Mouse (Mus musculus): ENCODE results near the gene Npvf. TPM values are rescaled to one million over a fixed set of nuclear protein-coding genes. Genes with fewer than 3 reads are reported as not detected.
"Not testable (repeated sequence)": the region's sequence is repeated elsewhere in the genome, so short reads cannot be mapped to it uniquely, and the experiment has no call there.

Gene Npvf
- polyA plus RNA-seq, 1 experiment from 2014 or later: not detected

- H3K27ac ChIP-seq: no peak overlapping the region
- no peak for ATAC-seq
These were observed 8.8 kb upstream of the Npvf start for GRCm38 (mm10) chr6:50662925-50663583.

GRCm38 (mm10) chr6:50661729-50662128 lies 7.5 kb upstream of the Npvf start:
- Histone ChIP-seq H3K9ac (no peak overlapping the region), H3K36me3 (ENCODE audit: poor library complexity, severe bottlenecking) (no peaks in the 10 kb centered on the region), H3K27me3 (no peaks in the 10 kb centered on the region), H3K9me3 (replicated peaks) (no peaks in the 10 kb centered on the region), H3K4me2 (no peak overlapping the region), H3K4me1 (0 out of 2 replicates have a peak, but pooled peaks cover 3% of the 10 kb centered on the region), H3K27ac (no peak overlapping the region), H3K4me3 (no peak overlapping the region)
- WGBS: 66% methylated on average over 7 of the region's 7 CpGs
- no peak for ATAC-seq

More at GRCm38 (mm10) chr6:50662925-50663583, 8.8 kb upstream of the Npvf start:
- 85% methylated on average over 12 of the region's 12 CpGs for WGBS
- Histone ChIP-seq H3K4me3 (no peak overlapping the region), H3K27me3 (no peaks in the 10 kb centered on the region), H3K4me1 (0 out of 2 replicates have a peak, but pooled peaks cover 3% of the 10 kb centered on the region), H3K9ac (no peak overlapping the region), H3K4me2 (no peak overlapping the region), H3K36me3 (ENCODE audit: poor library complexity, severe bottlenecking) (no peaks in the 10 kb centered on the region), H3K9me3 (replicated peaks) (no peaks in the 10 kb centered on the region)

- Histone ChIP-seq H3K4me2 (no peak overlapping the region), H3K27me3 (no peaks in the 10 kb centered on the region), H3K4me1 (0 out of 2 replicates have a peak, but pooled peaks cover 10% of the 10 kb centered on the region), H3K27ac (no peak overlapping the region), H3K9ac (no peak overlapping the region), H3K4me3 (no peak overlapping the region), H3K36me3 (ENCODE audit: poor library complexity, severe bottlenecking) (no peaks in the 10 kb centered on the region), H3K9me3 (replicated peaks) (no peaks in the 10 kb centered on the region)
- ATAC-seq: no peak
- 78% methylated on average over 3 of the region's 3 CpGs for WGBS
These were observed 4.2 kb upstream of the Npvf start for GRCm38 (mm10) chr6:50658466-50658865.

- Histone ChIP-seq H3K27me3 (no peaks in the 10 kb centered on the region), H3K36me3 (ENCODE audit: poor library complexity, severe bottlenecking) (no peaks in the 10 kb centered on the region), H3K4me2 (no peak overlapping the region), H3K9ac (no peak overlapping the region), H3K27ac (no peak overlapping the region), H3K4me1 (0 out of 2 replicates have a peak, but pooled peaks cover 10% of the 10 kb centered on the region), H3K9me3 (replicated peaks) (no peaks in the 10 kb centered on the region), H3K4me3 (no peak overlapping the region)
- no peak for ATAC-seq
- 84% methylated on average over 5 of the region's 5 CpGs for WGBS
These were observed 3.8 kb upstream of the Npvf start for GRCm38 (mm10) chr6:50658018-50658417.

GRCm38 (mm10) chr6:50656426-50656825 lies 2.2 kb upstream of the Npvf start:
- Histone ChIP-seq H3K4me1 (0 out of 2 replicates have a peak, but pooled peaks cover 7% of the 10 kb centered on the region), H3K9ac (no peak overlapping the region), H3K4me3 (no peak overlapping the region), H3K9me3 (replicated peaks) (no peaks in the 10 kb centered on the region), H3K27ac (no peak overlapping the region), H3K27me3 (peaks cover 4% of the 10 kb centered on the region; the same call in 1 of the 2 replicates), H3K4me2 (no peak overlapping the region), H3K36me3 (ENCODE audit: poor library complexity, severe bottlenecking) (no peaks in the 10 kb centered on the region)
- no peak for ATAC-seq
- WGBS: 97% methylated on average over 1 of the region's 1 CpGs

- no peak for ATAC-seq
- WGBS: 85% methylated on average over 3 of the region's 3 CpGs
- H3K36me3 ChIP-seq (ENCODE audit: poor library complexity, severe bottlenecking): no peaks in the 10 kb centered on the region
These were observed 1.7 kb upstream of the Npvf start for GRCm38 (mm10) chr6:50655925-50656324.

GRCm38 (mm10) chr6:50647656-50648055 lies 6.6 kb downstream of the Npvf start:
- Histone ChIP-seq H3K36me3 (ENCODE audit: poor library complexity, severe bottlenecking) (no peaks in the 10 kb centered on the region), H3K9ac (no peak overlapping the region), H3K27ac (no peak overlapping the region), H3K9me3 (replicated peaks) (no peaks in the 10 kb centered on the region), H3K27me3 (peaks cover 4% of the 10 kb centered on the region; the same call in 1 of the 2 replicates), H3K4me2 (no peak overlapping the region), H3K4me1 (peaks cover 23% of the 10 kb centered on the region), H3K4me3 (no peak overlapping the region)
- WGBS: 80% methylated on average over 6 of the region's 6 CpGs
- ATAC-seq: no peak

More at GRCm38 (mm10) chr6:50655925-50656324, 1.7 kb upstream of the Npvf start:
- Histone ChIP-seq H3K4me1 (0 out of 2 replicates have a peak, but pooled peaks cover 7% of the 10 kb centered on the region), H3K27me3 (peaks cover 4% of the 10 kb centered on the region; the same call in 1 of the 2 replicates), H3K9me3 (replicated peaks) (no peaks in the 10 kb centered on the region), H3K27ac (no peak overlapping the region), H3K9ac (no peak overlapping the region), H3K4me3 (no peak overlapping the region), H3K4me2 (no peak overlapping the region)

- ATAC-seq: no peak
- Histone ChIP-seq H3K36me3 (ENCODE audit: poor library complexity, severe bottlenecking) (no peaks in the 10 kb centered on the region), H3K4me1 (peaks cover 29% of the 10 kb centered on the region), H3K4me3 (no peak overlapping the region), H3K9me3 (replicated peaks) (no peaks in the 10 kb centered on the region), H3K4me2 (no peak overlapping the region), H3K27me3 (no peaks in the 10 kb centered on the region), H3K27ac (no peak overlapping the region), H3K9ac (no peak overlapping the region)
- 41% methylated on average over 3 of the region's 3 CpGs for WGBS
These were observed 7.6 kb downstream of the Npvf start for GRCm38 (mm10) chr6:50646659-50647058.

GRCm38 (mm10) chr6:50644701-50645100 lies 9.5 kb downstream of the Npvf start:
- H3K4me3 ChIP-seq: no peak overlapping the region
- WGBS: 53% methylated on average over 3 of the region's 3 CpGs
- H3K4me2 ChIP-seq: no peak overlapping the region
- H3K27me3 ChIP-seq: no peaks in the 10 kb centered on the region
- no peaks in the 10 kb centered on the region for H3K9me3 ChIP-seq (replicated peaks)
- no peak for ATAC-seq
- no peaks in the 10 kb centered on the region for H3K36me3 ChIP-seq (ENCODE audit: poor library complexity, severe bottlenecking)
- no peak overlapping the region for H3K27ac ChIP-seq
- peaks cover 29% of the 10 kb centered on the region for H3K4me1 ChIP-seq
- H3K9ac ChIP-seq: no peak overlapping the region

- no peak overlapping the region for H3K9ac ChIP-seq
- H3K27ac ChIP-seq: no peak overlapping the region
- no peaks in the 10 kb centered on the region for H3K36me3 ChIP-seq (ENCODE audit: poor library complexity, severe bottlenecking)
- WGBS: 83% methylated on average over 5 of the region's 5 CpGs
- no peaks in the 10 kb centered on the region for H3K27me3 ChIP-seq
- no peak overlapping the region for H3K4me3 ChIP-seq
- no peak for ATAC-seq
- peaks cover 29% of the 10 kb centered on the region for H3K4me1 ChIP-seq
- H3K9me3 ChIP-seq (replicated peaks): no peaks in the 10 kb centered on the region
- H3K4me2 ChIP-seq: no peak overlapping the region
These were observed 12.3 kb downstream of the Npvf start for GRCm38 (mm10) chr6:50641898-50642297.

GRCm38 (mm10) chr6:50640377-50640776 lies 13.9 kb downstream of the Npvf start:
- Histone ChIP-seq H3K36me3 (ENCODE audit: poor library complexity, severe bottlenecking) (no peaks in the 10 kb centered on the region), H3K4me3 (no peak overlapping the region), H3K9me3 (replicated peaks) (no peaks in the 10 kb centered on the region), H3K27me3 (no peaks in the 10 kb centered on the region), H3K4me2 (no peak overlapping the region), H3K27ac (no peak overlapping the region), H3K9ac (no peak overlapping the region), H3K4me1 (peaks cover 29% of the 10 kb centered on the region)
- ATAC-seq: no peak
- 78% methylated on average over 4 of the region's 4 CpGs for WGBS

- H3K27me3 ChIP-seq: no peaks in the 10 kb centered on the region
- no peak overlapping the region for H3K9ac ChIP-seq
- H3K4me3 ChIP-seq: no peak overlapping the region
- H3K9me3 ChIP-seq (replicated peaks): no peaks in the 10 kb centered on the region
- H3K4me1 ChIP-seq: peaks cover 23% of the 10 kb centered on the region
- no peak for ATAC-seq
- H3K4me2 ChIP-seq: no peak overlapping the region
- 70% methylated on average over 2 of the region's 2 CpGs for WGBS
- no peaks in the 10 kb centered on the region for H3K36me3 ChIP-seq (ENCODE audit: poor library complexity, severe bottlenecking)
- H3K27ac ChIP-seq: no peak overlapping the region
These were observed 14.6 kb downstream of the Npvf start for GRCm38 (mm10) chr6:50639656-50640055.

GRCm38 (mm10) chr6:50626170-50626569 lies 28.1 kb downstream of the Npvf start:
- WGBS: 69% methylated on average over 2 of the region's 2 CpGs
- H3K4me1 ChIP-seq; H3K9me3 ChIP-seq (replicated peaks); H3K36me3 ChIP-seq (ENCODE audit: poor library complexity, severe bottlenecking); ATAC-seq; H3K4me2 ChIP-seq; H3K4me3 ChIP-seq; H3K27me3 ChIP-seq; H3K9ac ChIP-seq; H3K27ac ChIP-seq: not testable (repeated sequence)

Measured in forebrain, embryonic 13.5 days (tissue).